Mouse (Mus musculus) midbrain, embryonic 15.5 days (tissue): Measurements from ENCODE around the gene Mcoln1. TPM values are rescaled to one million over a fixed set of nuclear protein-coding genes. Genes with fewer than 3 reads are reported as not detected.

Source experiments
- ATAC-seq: fragments of 200-750 bp; cut with Nextera tagmentation; replicated peaks from 2 replicates; pipeline ENCODE4 v1.8.0; 2017; ENCODE audit warnings: moderate TSS enrichment
- H3K27ac ChIP-seq: fragments of 300-500 bp; sonication (generic); 2 replicates; pipeline ENCODE4 v1.5.1; 2015; ENCODE audit warnings: mild to moderate bottlenecking, inconsistent platforms
- H3K27me3 ChIP-seq: fragments of 300-500 bp; sonication (generic); replicated peaks from 2 replicates; pipeline ENCODE4 v1.6.1; 2015; ENCODE audit warnings: inconsistent platforms
- H3K36me3 ChIP-seq: fragments of 300-500 bp; sonication (generic); replicated peaks from 2 replicates; pipeline ENCODE4 v1.6.1; 2015; ENCODE audit warnings: inconsistent platforms
- H3K4me1 ChIP-seq: fragments of 300-500 bp; sonication (generic); 2 replicates; pipeline ENCODE4 v1.6.1; 2015; ENCODE audit warnings: inconsistent platforms
- H3K4me2 ChIP-seq: fragments of 300-500 bp; sonication (generic); 2 replicates; pipeline ENCODE4 v1.6.1; 2015; ENCODE audit warnings: inconsistent platforms, mild to moderate bottlenecking, moderate library complexity
- H3K4me3 ChIP-seq: fragments of 300-500 bp; sonication (generic); 2 replicates; pipeline ENCODE4 v1.5.1; 2015; ENCODE audit warnings: mild to moderate bottlenecking, inconsistent platforms
- H3K9ac ChIP-seq: fragments of 300-500 bp; sonication (generic); 2 replicates; pipeline ENCODE4 v1.6.1; 2015; ENCODE audit warnings: mild to moderate bottlenecking, inconsistent platforms
- H3K9me3 ChIP-seq: fragments of 300-500 bp; sonication (generic); 2 replicates; pipeline ENCODE4 v1.6.1; 2016; ENCODE audit warnings: inconsistent platforms
- WGBS: fragments of 180-500 bp; shearing (Covaris S2); methylation state at CpG from one replicate; pipeline ENCODE4 v1.1.7; 2015; ENCODE audit warnings: mixed read lengths; 5-methylcytosine and 5-hydroxymethylcytosine counted together
- polyA plus RNA-seq: library from polyadenylated mRNA; unstranded; fragments of >200 nt; fragmentation: Nextera tagmentation; extraction: Ambion mirVana; gene quantifications from 2 replicates; pipeline ENCODE4 v1.2.1, GENCODE M21; 2015

Gene Mcoln1
- polyA plus RNA-seq, 1 experiment from 2014 or later: 130 TPM

DNA sequence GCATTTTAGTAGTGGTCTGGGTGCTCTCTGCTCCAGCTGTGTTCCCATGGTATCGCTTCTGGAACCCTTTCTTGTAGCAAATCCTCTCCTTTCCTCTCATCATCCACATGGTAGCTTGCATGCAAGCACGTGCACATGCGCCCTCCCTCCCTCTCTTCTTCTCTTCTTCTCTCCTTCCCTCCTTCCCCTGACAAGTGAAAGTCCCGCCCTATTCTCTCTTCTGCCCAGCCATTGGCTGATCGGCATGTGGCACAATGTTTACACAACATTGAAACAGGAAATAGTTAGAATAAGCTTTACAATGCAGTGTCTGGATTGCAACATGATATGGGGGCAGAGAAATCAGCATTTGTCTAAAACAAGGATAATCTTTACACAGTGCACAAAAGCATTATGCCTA is 18.7 kb upstream of the Mcoln1 start:
- no peaks in the 10 kb centered on the region for H3K36me3 ChIP-seq
- ATAC-seq: no peak
- no peaks in the 10 kb centered on the region for H3K27me3 ChIP-seq
- H3K9me3 ChIP-seq: no peaks in the 10 kb centered on the region
- WGBS: 63% methylated on average over 5 of the region's 5 CpGs
- no peak overlapping the region for H3K27ac ChIP-seq
- H3K4me2 ChIP-seq: no peak overlapping the region
- no peak overlapping the region for H3K4me3 ChIP-seq
- no peaks in the 10 kb centered on the region for H3K4me1 ChIP-seq
- no peak overlapping the region for H3K9ac ChIP-seq

DNA sequence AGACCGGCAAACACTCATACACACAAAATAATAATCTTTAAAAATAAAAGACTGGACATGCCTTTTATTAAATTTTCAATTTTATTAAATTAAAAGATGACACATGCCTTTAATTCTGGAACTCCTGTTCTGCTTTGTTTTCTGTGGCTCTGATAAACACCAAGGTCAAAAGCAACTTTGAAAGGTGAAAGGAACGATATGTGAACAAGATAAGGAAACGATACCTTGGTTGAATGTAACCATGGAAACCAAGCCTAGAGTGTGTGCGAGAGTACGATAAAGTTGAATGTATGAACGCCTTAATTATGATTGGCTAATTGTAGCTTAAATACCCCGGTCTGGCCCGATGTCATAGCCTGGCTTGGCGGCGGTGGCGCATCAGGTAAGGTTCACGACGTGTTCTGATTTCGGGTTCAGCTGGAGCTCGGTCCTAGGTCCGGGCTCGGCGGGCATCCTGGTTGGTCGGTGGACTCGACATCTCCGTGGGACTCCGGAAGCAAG is 18.0 kb upstream of the Mcoln1 start:
- no peaks in the 10 kb centered on the region for H3K9me3 ChIP-seq
- no peak for ATAC-seq
- no peaks in the 10 kb centered on the region for H3K27me3 ChIP-seq
- H3K4me2 ChIP-seq: no peak overlapping the region
- WGBS: 88% methylated on average over 22 of the region's 22 CpGs
- H3K9ac ChIP-seq: no peak overlapping the region
- H3K36me3 ChIP-seq: no peaks in the 10 kb centered on the region
- no peaks in the 10 kb centered on the region for H3K4me1 ChIP-seq
- H3K27ac ChIP-seq: no peak overlapping the region
- no peak overlapping the region for H3K4me3 ChIP-seq

DNA sequence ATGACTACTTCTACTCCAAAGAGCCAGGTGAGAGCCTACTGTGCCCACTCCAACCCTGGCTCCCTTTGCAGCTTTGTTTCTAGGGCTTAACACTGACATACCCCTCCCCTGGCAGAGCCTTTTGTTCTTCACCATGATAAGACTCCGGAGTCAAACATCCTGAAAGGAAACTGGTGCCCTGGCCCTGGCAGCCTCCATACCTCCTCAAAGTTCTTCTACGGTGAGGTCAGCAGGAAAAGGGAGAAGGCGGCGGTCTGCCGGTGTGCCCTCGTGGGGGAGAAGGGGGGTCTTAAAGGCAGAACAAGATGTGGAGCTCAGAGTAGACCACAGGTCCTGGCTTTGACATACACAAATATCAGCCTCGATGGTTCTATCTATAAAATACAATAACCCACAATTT is 16.7 kb upstream of the Mcoln1 start:
- no peaks in the 10 kb centered on the region for H3K9me3 ChIP-seq
- H3K4me2 ChIP-seq: no peak overlapping the region
- H3K9ac ChIP-seq: no peak overlapping the region
- WGBS: 86% methylated on average over 7 of the region's 7 CpGs
- no peaks in the 10 kb centered on the region for H3K4me1 ChIP-seq
- H3K36me3 ChIP-seq: no peaks in the 10 kb centered on the region
- H3K27me3 ChIP-seq: no peaks in the 10 kb centered on the region
- no peak for ATAC-seq
- no peak overlapping the region for H3K4me3 ChIP-seq
- no peak overlapping the region for H3K27ac ChIP-seq

DNA sequence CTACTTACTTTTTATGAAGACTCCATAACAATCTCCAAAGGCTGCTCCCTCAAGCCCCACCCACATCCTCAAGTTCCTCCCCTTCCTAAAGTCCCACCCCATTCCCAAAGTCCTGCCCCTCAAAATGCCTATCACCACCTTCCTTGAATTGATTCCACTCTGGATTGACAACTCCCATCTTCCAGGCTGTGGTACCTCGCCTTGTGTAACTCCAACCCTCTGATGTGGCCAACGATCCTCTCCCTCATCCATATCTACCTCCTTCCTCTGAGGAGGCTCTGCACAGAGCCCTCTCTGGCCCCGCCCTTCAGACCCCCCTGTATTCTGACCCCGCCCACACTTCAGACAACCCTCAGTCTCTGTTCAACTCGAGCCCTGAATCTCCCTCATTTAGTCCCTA is 15.1 kb upstream of the Mcoln1 start:
- Histone ChIP-seq H3K4me2 (no peak overlapping the region), H3K4me3 (no peak overlapping the region), H3K36me3 (no peaks in the 10 kb centered on the region), H3K4me1 (no peaks in the 10 kb centered on the region), H3K27me3 (no peaks in the 10 kb centered on the region), H3K9me3 (no peaks in the 10 kb centered on the region), H3K27ac (no peak overlapping the region), H3K9ac (no peak overlapping the region)
- 25% methylated on average over 5 of the region's 5 CpGs for WGBS
- ATAC-seq: 0 out of 2 replicates have a peak, but pooled peaks have one; percentile 35

- H3K4me1 ChIP-seq: peaks cover 31% of the 10 kb centered on the region
- peak within 1 kb of the TSS; percentile 98 for H3K9ac ChIP-seq
- no peaks in the 10 kb centered on the region for H3K9me3 ChIP-seq
- under 1% methylated on average over 63 of the region's 64 CpGs for WGBS
- H3K36me3 ChIP-seq: peaks cover 22% of the 10 kb centered on the region
- H3K4me2 ChIP-seq: peak within 1 kb of the TSS; percentile 62
- H3K4me3 ChIP-seq: peak within 1 kb of the TSS; percentile 64
- no peaks in the 10 kb centered on the region for H3K27me3 ChIP-seq
- peak; percentile 91 for ATAC-seq
- peak within 1 kb of the TSS; percentile 87 for H3K27ac ChIP-seq
Observed at GRCm38 (mm10) chr8:3492901-3493844, 7.1 kb upstream of the Mcoln1 start, which contains the start of gene Zfp358. Gene Zfp358 (plus strand): TSS chr8:3493138.

DNA sequence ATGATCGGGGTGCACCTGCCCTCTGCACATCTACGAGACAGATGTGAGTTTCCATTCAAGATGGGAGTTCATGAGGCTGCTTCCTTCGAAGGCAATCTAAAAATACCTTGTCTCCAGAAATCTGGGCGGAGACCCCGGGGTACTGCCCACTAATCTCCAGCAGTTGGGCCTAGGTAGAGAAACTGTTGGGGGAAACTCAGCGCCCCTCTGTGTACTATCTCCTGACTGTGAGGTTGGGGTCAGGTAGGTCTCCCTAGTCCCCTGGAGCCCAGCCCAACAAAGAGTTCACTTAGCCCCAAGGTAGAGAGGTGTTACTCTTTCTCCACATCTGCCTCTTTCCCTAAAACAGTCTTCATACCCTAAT is 6.4 kb upstream of the Mcoln1 start:
- peak; percentile 8 for ATAC-seq
- WGBS: 34% methylated on average over 6 of the region's 6 CpGs
- no peaks in the 10 kb centered on the region for H3K9me3 ChIP-seq
- H3K27ac ChIP-seq: peak overlapping the region; percentile 87
- peaks cover 32% of the 10 kb centered on the region for H3K4me1 ChIP-seq
- H3K4me3 ChIP-seq: peak overlapping the region; percentile 64
- H3K27me3 ChIP-seq: no peaks in the 10 kb centered on the region
- peak overlapping the region; percentile 98 for H3K9ac ChIP-seq
- H3K36me3 ChIP-seq: peaks cover 22% of the 10 kb centered on the region
- H3K4me2 ChIP-seq: peak overlapping the region; percentile 62

DNA sequence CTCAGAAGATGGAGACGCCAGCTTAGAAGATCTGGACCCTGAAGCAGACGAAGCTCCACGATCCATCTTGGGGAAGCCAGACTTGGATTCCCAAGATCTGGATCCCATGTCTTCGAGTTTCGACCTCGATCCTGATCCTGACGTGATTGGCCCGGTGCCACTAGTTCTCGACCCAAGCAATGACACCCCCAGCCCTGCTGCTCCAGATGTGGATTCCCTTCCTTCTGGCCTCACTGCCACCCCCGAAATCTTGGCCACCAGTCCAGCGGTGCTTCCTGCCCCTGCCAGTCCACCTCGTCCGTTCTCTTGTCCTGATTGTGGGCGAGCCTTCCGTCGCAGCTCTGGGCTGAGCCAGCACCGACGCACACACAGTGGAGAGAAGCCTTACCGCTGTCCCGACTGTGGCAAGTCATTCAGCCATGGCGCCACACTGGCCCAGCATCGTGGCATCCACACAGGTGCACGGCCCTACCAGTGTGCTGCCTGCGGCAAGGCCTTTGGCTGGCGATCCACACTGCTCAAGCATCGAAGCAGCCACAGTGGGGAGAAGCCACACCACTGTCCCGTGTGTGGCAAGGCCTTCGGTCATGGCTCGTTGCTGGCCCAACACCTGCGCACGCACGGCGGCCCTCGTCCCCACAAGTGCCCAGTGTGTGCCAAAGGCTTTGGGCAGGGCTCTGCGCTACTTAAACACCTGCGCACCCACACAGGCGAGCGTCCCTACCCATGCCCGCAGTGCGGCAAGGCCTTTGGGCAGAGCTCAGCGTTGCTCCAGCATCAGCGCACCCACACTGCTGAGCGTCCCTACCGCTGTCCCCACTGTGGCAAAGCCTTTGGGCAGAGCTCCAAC is 4.5 kb upstream of the Mcoln1 start:
- H3K4me3 ChIP-seq: no peak overlapping the region
- no peak for ATAC-seq
- peaks cover 40% of the 10 kb centered on the region for H3K4me1 ChIP-seq
- WGBS: 95% methylated on average over 44 of the region's 44 CpGs
- H3K27me3 ChIP-seq: no peaks in the 10 kb centered on the region
- H3K36me3 ChIP-seq: peaks cover 22% of the 10 kb centered on the region
- no peaks in the 10 kb centered on the region for H3K9me3 ChIP-seq
- no peak overlapping the region for H3K9ac ChIP-seq
- no peak overlapping the region for H3K27ac ChIP-seq
- no peak overlapping the region for H3K4me2 ChIP-seq

- no peaks in the 10 kb centered on the region for H3K27me3 ChIP-seq
- no peak overlapping the region for H3K4me3 ChIP-seq
- no peak overlapping the region for H3K4me2 ChIP-seq
- WGBS: 93% methylated on average over 15 of the region's 15 CpGs
- no peak overlapping the region for H3K9ac ChIP-seq
- H3K36me3 ChIP-seq: peaks cover 22% of the 10 kb centered on the region
- ATAC-seq: no peak
- no peaks in the 10 kb centered on the region for H3K9me3 ChIP-seq
- H3K27ac ChIP-seq: no peak overlapping the region
- H3K4me1 ChIP-seq: peaks cover 46% of the 10 kb centered on the region
Observed at GRCm38 (mm10) chr8:3496428-3496748, 3.9 kb upstream of the Mcoln1 start.

GRCm38 (mm10) chr8:3498583-3498982 is 1.7 kb upstream of the Mcoln1 start:
- Histone ChIP-seq H3K9me3 (no peaks in the 10 kb centered on the region), H3K36me3 (peaks cover 22% of the 10 kb centered on the region), H3K27me3 (no peaks in the 10 kb centered on the region), H3K9ac (no peak overlapping the region), H3K4me2 (no peak overlapping the region), H3K4me3 (no peak overlapping the region), H3K4me1 (peaks cover 52% of the 10 kb centered on the region), H3K27ac (no peak overlapping the region)
- ATAC-seq: no peak
- 93% methylated on average over 3 of the region's 3 CpGs for WGBS

DNA sequence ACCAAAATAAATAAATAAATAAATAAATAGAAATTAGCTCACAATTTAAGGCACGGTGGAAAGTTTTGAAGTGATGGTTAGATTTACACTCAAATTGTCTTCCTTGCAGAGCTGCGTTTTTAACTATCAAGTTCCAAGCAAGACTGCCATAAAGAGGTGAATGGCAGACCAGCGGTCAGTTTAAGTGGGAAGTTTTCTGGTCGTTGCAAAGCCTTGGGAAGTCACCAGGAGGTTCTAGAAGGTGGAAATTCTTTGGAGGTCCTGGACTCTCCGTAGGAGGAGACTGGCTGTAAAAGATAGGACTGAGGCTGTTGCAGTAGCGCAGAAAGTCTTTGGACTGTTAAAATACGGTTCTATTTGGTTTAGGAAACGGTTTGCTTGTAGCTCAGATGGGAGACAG is 506 bp upstream of the Mcoln1 start:
- ATAC-seq: peak; percentile 28
- H3K4me2 ChIP-seq: peak overlapping the region; percentile 64
- H3K9me3 ChIP-seq: no peaks in the 10 kb centered on the region
- peaks cover 41% of the 10 kb centered on the region for H3K4me1 ChIP-seq
- peak overlapping the region; percentile 88 for H3K27ac ChIP-seq
- H3K9ac ChIP-seq: peak overlapping the region; percentile 60
- WGBS: 9% methylated on average over 8 of the region's 8 CpGs
- peak overlapping the region; percentile 59 for H3K4me3 ChIP-seq
- H3K27me3 ChIP-seq: no peaks in the 10 kb centered on the region
- H3K36me3 ChIP-seq: peaks cover 22% of the 10 kb centered on the region

DNA sequence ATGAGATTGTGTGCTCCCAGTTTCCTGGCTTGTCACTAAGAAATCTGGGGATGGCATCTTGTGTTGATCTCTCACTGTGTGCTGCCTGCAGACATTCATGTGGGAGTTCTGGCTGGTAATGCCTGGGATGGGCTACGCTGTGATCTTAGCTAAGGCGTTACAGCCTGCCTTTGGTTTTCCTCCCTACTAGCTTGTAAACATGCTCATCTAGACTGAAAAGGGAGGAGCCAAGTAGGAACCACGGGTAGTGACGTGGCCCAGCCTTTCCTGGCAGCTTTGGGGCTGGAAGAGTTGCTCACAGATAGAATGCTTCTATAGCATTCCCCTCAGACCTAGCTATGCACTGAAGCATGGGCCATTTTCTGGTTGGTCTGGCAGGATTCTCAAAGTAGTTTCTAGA is 2.0 kb downstream of the Mcoln1 start:
- WGBS: 79% methylated on average over 4 of the region's 4 CpGs
- Histone ChIP-seq H3K4me3 (no peak overlapping the region), H3K9me3 (no peaks in the 10 kb centered on the region), H3K27me3 (no peaks in the 10 kb centered on the region), H3K27ac (no peak overlapping the region), H3K36me3 (peaks cover 15% of the 10 kb centered on the region), H3K4me2 (no peak overlapping the region), H3K4me1 (peaks cover 33% of the 10 kb centered on the region), H3K9ac (no peak overlapping the region)
- ATAC-seq: no peak

DNA sequence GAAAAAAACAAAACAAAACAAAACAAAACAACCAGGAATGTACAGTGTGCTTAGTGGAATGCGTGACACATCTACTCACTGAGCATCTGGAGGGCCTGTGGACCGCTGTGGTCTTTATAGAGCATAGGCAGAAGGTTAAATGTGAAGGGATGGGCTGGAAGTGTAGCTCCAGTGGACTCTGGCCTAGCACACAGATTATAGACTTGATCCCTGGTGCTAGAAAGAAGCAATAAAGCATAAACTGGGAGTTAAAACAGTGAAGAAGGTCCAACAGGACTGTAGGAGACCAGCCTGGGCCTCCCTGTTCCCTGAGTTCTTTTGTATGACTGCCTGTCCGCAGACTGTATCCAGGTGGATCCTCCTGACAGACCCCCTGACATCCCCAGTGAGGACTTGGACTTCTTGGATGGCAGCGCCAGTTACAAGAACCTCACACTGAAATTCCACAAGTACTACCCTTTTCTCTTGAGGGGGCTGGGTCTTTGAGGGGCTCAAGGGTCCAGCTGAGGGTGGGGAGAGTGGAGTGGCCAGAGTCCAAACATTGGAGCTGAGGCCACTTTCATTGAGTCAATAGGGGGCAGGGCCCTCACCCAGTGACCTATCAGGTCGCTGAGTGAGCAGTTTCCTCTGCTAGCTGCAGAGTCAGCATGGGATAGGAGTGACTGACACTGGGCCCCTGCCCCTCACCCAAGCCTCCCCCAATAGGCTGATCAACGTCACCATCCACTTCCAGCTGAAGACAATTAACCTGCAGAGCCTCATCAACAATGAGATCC is 7.9 kb downstream of the Mcoln1 start:
- Histone ChIP-seq H3K4me1 (no peaks in the 10 kb centered on the region), H3K27ac (no peak overlapping the region), H3K4me3 (no peak overlapping the region), H3K9ac (no peak overlapping the region), H3K27me3 (no peaks in the 10 kb centered on the region), H3K36me3 (peaks cover 46% of the 10 kb centered on the region), H3K9me3 (no peaks in the 10 kb centered on the region), H3K4me2 (no peak overlapping the region)
- WGBS: 90% methylated on average over 6 of the region's 6 CpGs
- no peak for ATAC-seq
